Mouse (Mus musculus): Measurements from ENCODE around the gene Sec14l4.

DNA sequence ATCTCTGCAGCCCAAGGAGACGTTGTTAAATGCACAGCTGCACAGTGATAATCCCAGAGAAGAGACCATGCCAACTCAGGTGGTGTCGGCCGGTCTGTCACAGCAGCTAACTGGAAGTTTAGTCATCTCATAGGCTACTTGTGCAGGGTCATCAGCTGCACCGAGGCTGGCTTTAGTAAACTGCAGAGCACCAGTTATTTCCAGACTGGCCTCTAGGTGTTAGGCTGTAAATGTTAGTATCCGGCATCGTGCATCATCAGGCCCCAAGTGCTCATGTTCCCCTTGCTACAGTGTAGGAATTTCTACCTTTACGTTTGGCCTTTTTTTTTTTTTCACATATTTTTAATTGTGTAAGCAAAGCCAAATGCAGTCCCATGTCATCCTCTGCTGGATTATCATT is 2.2 kb downstream of the Sec14l4 start:
- TF ChIP-seq CTCF (IDR thresholded peaks at IDR 0.05; ENCODE audit: control insufficient read depth, insufficient read depth, insufficient replicate concordance, low read depth, low read length) (no peak), POLR2A (IDR thresholded peaks at IDR 0.05; ENCODE audit: control insufficient read depth, low read depth, low read length) (no peak)

All from testis, adult 2 months (tissue).